Mouse (Mus musculus): ENCODE results near the gene Serpinf2. TPM values are rescaled to one million over a fixed set of nuclear protein-coding genes. Genes with fewer than 3 reads are reported as not detected.
A peak's percentile ranks its signal among the peaks of the same experiment; 100 is the strongest.
"Not testable (repeated sequence)": the region's sequence is repeated elsewhere in the genome, so short reads cannot be mapped to it uniquely, and the experiment has no call there.

The Serpinf2 gene
- polyA plus RNA-seq, 1 experiment from 2014 or later = 0.07 TPM

DNA sequence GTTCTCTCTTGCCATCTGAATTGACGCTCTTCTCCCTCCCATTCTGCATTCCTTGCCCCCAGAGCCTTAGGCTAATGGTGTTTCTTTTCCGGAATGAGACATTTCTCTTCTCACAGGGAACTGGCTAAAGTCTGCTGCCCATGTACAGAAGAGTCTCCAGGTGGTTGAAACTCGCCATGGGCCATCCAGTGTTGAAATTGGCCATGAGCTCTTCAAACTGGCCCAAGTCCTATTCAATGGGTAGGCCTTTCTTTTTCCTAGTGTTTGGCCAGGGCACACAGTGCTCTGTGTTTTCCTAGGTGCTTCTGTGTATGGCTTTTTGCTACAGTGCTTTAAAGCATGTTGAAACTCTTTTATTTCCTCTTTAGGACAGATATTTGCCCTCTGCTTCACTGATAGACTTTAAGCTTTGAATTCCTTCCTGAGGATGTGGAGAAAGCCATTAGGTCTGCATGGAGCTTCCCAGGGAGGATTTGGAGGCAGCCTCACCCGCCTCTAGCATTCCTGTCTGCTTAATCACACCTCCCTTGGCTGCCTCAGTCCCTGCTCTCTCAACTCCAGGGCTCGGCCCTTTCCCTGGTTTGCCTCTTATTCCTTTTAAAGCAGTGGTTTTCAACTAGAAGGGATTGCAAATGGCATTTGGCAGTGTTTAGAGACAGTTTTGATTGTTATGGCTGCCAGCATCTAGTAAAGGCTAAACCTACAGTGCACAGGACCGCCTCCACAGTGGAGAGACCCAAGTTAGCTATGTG is 35.9 kb downstream of the Serpinf2 start:
- Histone ChIP-seq H3K9ac (replicated peaks) (0 out of 2 replicates have a peak overlapping the region, but pooled peaks have one; percentile 7), H3K4me3 (replicated peaks) (no peak overlapping the region), H3K9me3 (no peaks in the 10 kb centered on the region), H3K27ac (no peak overlapping the region), H3K4me1 (replicated peaks) (no peaks in the 10 kb centered on the region), H3K27me3 (no peaks in the 10 kb centered on the region), H3K4me2 (replicated peaks) (no peak overlapping the region), H3K36me3 (peaks cover 3% of the 10 kb centered on the region; the same call in 1 of the 2 replicates)
- no peak for ATAC-seq
- WGBS = 74% methylated on average over 6 of the region's 6 CpGs

DNA sequence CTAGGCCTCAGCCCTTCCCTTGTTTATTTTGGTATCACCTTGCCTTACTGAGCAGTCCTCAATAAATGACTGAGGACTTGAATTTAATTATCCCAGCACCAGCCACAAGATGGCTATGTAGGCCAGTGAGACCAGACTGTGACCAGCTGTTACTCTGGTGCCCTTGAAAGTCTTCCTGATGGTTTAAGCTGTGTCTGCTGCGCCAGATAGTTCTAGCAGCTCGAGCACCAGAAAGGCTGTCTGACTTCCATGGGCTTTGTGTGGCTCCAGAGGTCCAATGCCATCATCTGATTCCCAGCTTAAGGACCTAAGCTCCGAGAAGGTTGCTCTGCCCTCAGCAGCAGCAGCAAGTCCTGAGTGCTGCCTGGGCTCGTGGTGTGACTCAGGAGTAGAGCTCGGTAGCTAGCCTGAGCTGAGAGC is 37.1 kb downstream of the Serpinf2 start:
- H3K36me3 ChIP-seq = peaks cover 3% of the 10 kb centered on the region; the same call in 1 of the 2 replicates
- ATAC-seq = peak; percentile 66; the same call in 1 of the 2 replicates
- WGBS = 62% methylated on average over 5 of the region's 5 CpGs

DNA sequence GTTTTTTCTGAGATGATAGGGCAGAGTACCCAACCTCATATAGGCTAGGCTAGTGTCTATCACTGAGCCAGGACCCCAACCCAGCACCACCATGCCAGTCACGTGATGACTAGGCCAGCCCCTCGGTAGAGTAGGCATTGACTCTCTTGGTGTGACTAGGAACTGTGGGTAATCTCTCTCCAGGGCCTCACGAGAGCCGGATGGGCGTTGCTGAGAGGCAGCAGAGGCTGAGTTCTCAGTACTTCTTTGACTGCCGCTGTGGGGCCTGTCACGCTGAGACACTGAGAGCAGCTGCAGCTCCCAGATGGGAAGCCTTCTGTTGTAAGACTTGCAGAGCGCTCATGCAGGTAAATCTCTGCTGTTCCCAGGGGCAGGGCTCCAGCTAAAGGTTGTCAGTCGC is 39.3 kb downstream of the Serpinf2 start:
- no peaks in the 10 kb centered on the region; the same call in 1 of the 2 replicates for H3K36me3 ChIP-seq
- no peak overlapping the region for H3K4me2 ChIP-seq (replicated peaks)
- no peak overlapping the region for H3K4me3 ChIP-seq (replicated peaks)
- no peak overlapping the region for H3K27ac ChIP-seq
- H3K9ac ChIP-seq (replicated peaks) = no peak overlapping the region
- H3K9me3 ChIP-seq = no peaks in the 10 kb centered on the region
- no peak for ATAC-seq
- H3K4me1 ChIP-seq (replicated peaks) = no peaks in the 10 kb centered on the region
- H3K27me3 ChIP-seq = no peaks in the 10 kb centered on the region
- WGBS = 60% methylated on average over 9 of the region's 9 CpGs

More for the DNA sequence above, 37.1 kb downstream of the Serpinf2 start:
- Histone ChIP-seq H3K27ac (no peak overlapping the region), H3K27me3 (no peaks in the 10 kb centered on the region), H3K4me3 (replicated peaks) (no peak overlapping the region), H3K9me3 (no peaks in the 10 kb centered on the region), H3K9ac (replicated peaks) (0 out of 2 replicates have a peak overlapping the region, but pooled peaks have one; percentile 10), H3K4me2 (replicated peaks) (no peak overlapping the region), H3K4me1 (replicated peaks) (no peaks in the 10 kb centered on the region)

DNA sequence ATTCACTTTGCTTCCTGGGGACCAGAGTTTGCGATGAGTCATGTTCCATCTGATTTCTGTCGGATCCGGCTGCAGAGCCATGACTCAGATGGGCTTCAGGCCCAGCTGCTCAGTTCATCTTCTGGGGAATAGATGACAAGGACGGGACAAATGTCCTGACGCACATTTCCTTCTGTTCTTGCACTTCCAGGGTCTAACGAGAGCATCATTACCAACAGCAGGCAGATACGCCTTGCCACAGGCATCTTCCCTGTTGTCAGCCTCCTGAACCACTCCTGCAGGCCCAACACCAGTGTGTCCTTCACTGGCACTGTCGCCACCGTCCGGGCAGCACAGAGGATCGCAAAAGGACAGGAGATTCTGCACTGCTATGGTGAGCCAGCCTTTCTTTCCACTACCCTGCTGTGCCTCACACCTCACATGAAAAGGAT is 40.0 kb downstream of the Serpinf2 start:
- H3K27me3 ChIP-seq = no peaks in the 10 kb centered on the region
- H3K4me2 ChIP-seq (replicated peaks) = no peak overlapping the region
- H3K9me3 ChIP-seq = no peaks in the 10 kb centered on the region
- no peak for ATAC-seq
- no peaks in the 10 kb centered on the region for H3K4me1 ChIP-seq (replicated peaks)
- no peak overlapping the region for H3K4me3 ChIP-seq (replicated peaks)
- H3K36me3 ChIP-seq = no peaks in the 10 kb centered on the region; the same call in 1 of the 2 replicates
- no peak overlapping the region for H3K27ac ChIP-seq
- 90% methylated on average over 11 of the region's 11 CpGs for WGBS
- no peak overlapping the region for H3K9ac ChIP-seq (replicated peaks)

DNA sequence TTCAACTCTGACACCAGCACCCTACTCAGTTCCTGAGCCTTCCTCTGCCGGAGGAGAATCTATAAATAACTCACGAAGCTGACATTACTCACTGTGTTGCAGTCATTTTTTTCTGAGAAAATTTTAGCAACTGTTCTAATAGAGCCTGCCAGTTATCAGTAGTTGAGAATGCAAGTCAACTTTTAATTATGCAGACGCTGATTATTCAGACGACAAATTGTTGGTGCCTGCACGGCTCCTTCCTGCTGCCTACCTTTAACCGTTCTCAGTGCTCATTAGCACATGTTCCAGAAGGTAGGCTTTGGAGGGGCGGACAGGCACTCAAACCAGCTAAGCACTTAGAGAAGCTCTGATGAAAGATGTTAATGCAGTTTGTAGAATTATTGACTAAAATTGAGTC is 41.9 kb downstream of the Serpinf2 start:
- WGBS = 83% methylated on average over 7 of the region's 7 CpGs
- no peak overlapping the region for H3K27ac ChIP-seq
- no peak overlapping the region for H3K4me3 ChIP-seq (replicated peaks)
- H3K9ac ChIP-seq (replicated peaks) = no peak overlapping the region
- no peak for ATAC-seq
- no peaks in the 10 kb centered on the region for H3K27me3 ChIP-seq
- H3K4me1 ChIP-seq (replicated peaks) = no peaks in the 10 kb centered on the region
- no peaks in the 10 kb centered on the region for H3K36me3 ChIP-seq
- H3K9me3 ChIP-seq = no peaks in the 10 kb centered on the region
- H3K4me2 ChIP-seq (replicated peaks) = no peak overlapping the region

DNA sequence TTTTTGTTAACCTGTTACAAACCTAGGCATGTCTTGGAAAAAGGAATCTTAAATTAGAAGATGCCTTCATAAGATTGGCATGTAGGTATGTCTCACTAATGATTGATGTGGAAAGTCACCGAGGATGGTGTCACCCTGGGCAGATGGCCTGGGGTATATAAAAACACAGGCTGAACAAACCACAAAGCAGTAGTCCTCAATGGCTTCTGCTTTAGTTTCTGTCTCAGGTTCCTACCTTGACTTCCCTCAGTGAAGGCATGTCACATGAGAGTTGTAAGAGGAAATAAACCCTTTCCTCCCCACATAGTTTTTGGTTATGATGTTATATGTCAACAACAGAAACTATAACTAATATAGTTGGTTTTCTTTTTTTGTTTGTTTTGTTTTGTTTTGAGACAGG is 43.8 kb downstream of the Serpinf2 start:
- H3K9me3 ChIP-seq = no peaks in the 10 kb centered on the region
- H3K4me1 ChIP-seq (replicated peaks) = no peaks in the 10 kb centered on the region
- ATAC-seq = no peak
- H3K27ac ChIP-seq = no peak overlapping the region
- H3K4me3 ChIP-seq (replicated peaks) = no peak overlapping the region
- no peak overlapping the region for H3K9ac ChIP-seq (replicated peaks)
- no peaks in the 10 kb centered on the region for H3K36me3 ChIP-seq
- 90% methylated on average over 1 of the region's 1 CpGs for WGBS
- H3K27me3 ChIP-seq = no peaks in the 10 kb centered on the region
- H3K4me2 ChIP-seq (replicated peaks) = no peak overlapping the region

DNA sequence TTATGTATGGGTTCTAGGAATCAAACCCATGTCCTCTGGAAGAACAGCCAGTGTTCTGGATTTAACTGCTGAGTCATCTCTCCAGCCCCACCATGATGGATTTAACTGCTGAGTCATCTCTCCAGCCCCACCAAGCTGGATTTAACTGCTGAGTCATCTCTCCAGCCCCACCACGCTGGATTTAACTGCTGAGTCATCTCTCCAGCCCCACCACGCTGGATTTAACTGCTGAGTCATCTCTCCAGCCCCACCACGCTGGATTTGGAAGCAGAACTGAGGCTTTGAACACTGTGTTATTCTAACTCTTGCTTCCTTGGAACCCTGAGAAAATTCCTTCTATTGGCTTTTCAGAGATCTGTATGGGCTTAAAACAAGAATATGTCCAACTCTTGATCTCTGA is 55.9 kb downstream of the Serpinf2 start:
- not testable (repeated sequence) for ATAC-seq; H3K4me3 ChIP-seq (replicated peaks); H3K27me3 ChIP-seq; H3K9me3 ChIP-seq; H3K9ac ChIP-seq (replicated peaks); H3K4me1 ChIP-seq (replicated peaks); H3K27ac ChIP-seq; H3K4me2 ChIP-seq (replicated peaks); H3K36me3 ChIP-seq
- WGBS = 65% methylated on average over 3 of the region's 3 CpGs

MicroRNAs within 50 kb of the gene (microRNA counts, 519-probe panel; counts per million panel counts)
- microRNA mmu-miR-22 = 5,647 counts per million, percentile 92 among the panel's probes with 10 or more counts

Small RNAs within 50 kb of the gene (microRNA-seq; reads per million reads assigned to microRNA genes)
- 3,216 reads per million, percentile 87 among the genes with 10 or more reads in this experiment for gene Mir22

Other genes with a start within 250 kb of the Serpinf2 start
- 14.9 and 15.4 TPM in 2 replicates for gene Dph1, start 248.3 kb downstream of the Serpinf2 start, polyA plus RNA-seq (2015; fragmentation: Nextera tagmentation; extraction: Ambion mirVana)
- 12.4 and 12.7 TPM in 2 replicates for gene Rtn4rl1, start 245.8 kb downstream of the Serpinf2 start, polyA plus RNA-seq (2015; fragmentation: Nextera tagmentation; extraction: Ambion mirVana)
- gene Rpa1, start 91.3 kb downstream of the Serpinf2 start, polyA plus RNA-seq (2015; fragmentation: Nextera tagmentation; extraction: Ambion mirVana) = 69.1 and 70.6 TPM in 2 replicates
- 15.3 and 15.5 TPM in 2 replicates for gene Smyd4, start 91.2 kb downstream of the Serpinf2 start, polyA plus RNA-seq (2015; fragmentation: Nextera tagmentation; extraction: Ambion mirVana)
- gene Serpinf1, start 16.9 kb downstream of the Serpinf2 start, polyA plus RNA-seq (2015; fragmentation: Nextera tagmentation; extraction: Ambion mirVana) = 27.5 and 31.5 TPM in 2 replicates
- gene Wdr81, start 15.1 kb upstream of the Serpinf2 start, polyA plus RNA-seq (2015; fragmentation: Nextera tagmentation; extraction: Ambion mirVana) = 6.8 and 8.1 TPM in 2 replicates
- gene Tlcd2, start 22.1 kb upstream of the Serpinf2 start, polyA plus RNA-seq (2015; fragmentation: Nextera tagmentation; extraction: Ambion mirVana) = 2.0 and 2.5 TPM in 2 replicates
- 58.2 and 61.8 TPM in 2 replicates for gene Prpf8, start 47.2 kb upstream of the Serpinf2 start, polyA plus RNA-seq (2015; fragmentation: Nextera tagmentation; extraction: Ambion mirVana)
- gene Rilp, start 70.5 kb upstream of the Serpinf2 start, polyA plus RNA-seq (2015; fragmentation: Nextera tagmentation; extraction: Ambion mirVana) = 0.97 and 1.2 TPM in 2 replicates
- gene Scarf1, start 73.9 kb upstream of the Serpinf2 start, polyA plus RNA-seq (2015; fragmentation: Nextera tagmentation; extraction: Ambion mirVana) = 3.4 and 3.5 TPM in 2 replicates
- gene Slc43a2, start 92.1 kb upstream of the Serpinf2 start, polyA plus RNA-seq (2015; fragmentation: Nextera tagmentation; extraction: Ambion mirVana) = 16.4 and 17.3 TPM in 2 replicates
- 77.8 and 99.2 TPM in 2 replicates for gene Pitpna, start 148.5 kb upstream of the Serpinf2 start, polyA plus RNA-seq (2015; fragmentation: Nextera tagmentation; extraction: Ambion mirVana)
- 41.9 and 43.4 TPM in 2 replicates for gene Inpp5k, start 191.4 kb upstream of the Serpinf2 start, polyA plus RNA-seq (2015; fragmentation: Nextera tagmentation; extraction: Ambion mirVana)
- 6.5 and 7.6 TPM in 2 replicates for gene Myo1c, start 210.9 kb upstream of the Serpinf2 start, polyA plus RNA-seq (2015; fragmentation: Nextera tagmentation; extraction: Ambion mirVana)
- gene Crk, start 239.7 kb upstream of the Serpinf2 start, polyA plus RNA-seq (2015; fragmentation: Nextera tagmentation; extraction: Ambion mirVana) = 129 and 130 TPM in 2 replicates

Measured in midbrain, embryonic 13.5 days (tissue).